Mouse (Mus musculus) embryonic facial prominence, embryonic 14.5 days (tissue): ENCODE measurements around the gene Sdk1. TPM values are rescaled to one million over a fixed set of nuclear protein-coding genes. Genes with fewer than 3 reads are reported as not detected.

ENCODE experiments used
- ATAC-seq: fragments of 200-750 bp; cut with Nextera tagmentation; 2 replicates; pipeline ENCODE4 v1.8.0; 2017; ENCODE audit warnings: low read depth, moderate number of reproducible peaks, moderate TSS enrichment
- DNase-seq: peaks from one replicate; pipeline ENCODE4 v3.0.0-alpha.2; 2015; ENCODE audit warnings: low spot score
- H3K27ac ChIP-seq: fragments of 300-500 bp; sonication (generic); replicated peaks from 2 replicates; pipeline ENCODE4 v1.5.1; 2014; ENCODE audit warnings: low read depth, mild to moderate bottlenecking, low read length, moderate library complexity
- H3K27me3 ChIP-seq: fragments of 300-500 bp; sonication (generic); replicated peaks from 2 replicates; pipeline ENCODE4 v1.6.1; 2014; ENCODE audit warnings: low read length; ENCODE audit not compliant: control insufficient read depth, insufficient read depth
- H3K36me3 ChIP-seq: fragments of 300-500 bp; sonication (generic); 2 replicates; pipeline ENCODE4 v1.6.1; 2014; ENCODE audit warnings: low read length, mixed read lengths; ENCODE audit not compliant: control insufficient read depth, insufficient read depth
- H3K4me1 ChIP-seq: fragments of 300-500 bp; sonication (generic); 2 replicates; pipeline ENCODE4 v1.6.1; 2014; ENCODE audit warnings: antibody characterized with exemption, low read length; ENCODE audit not compliant: control insufficient read depth, insufficient read depth
- H3K4me2 ChIP-seq: fragments of 300-500 bp; sonication (generic); 2 replicates; pipeline ENCODE4 v1.6.1; 2014; ENCODE audit warnings: low read depth, mild to moderate bottlenecking, low read length, moderate library complexity, mixed read lengths
- H3K4me3 ChIP-seq: fragments of 300-500 bp; sonication (generic); 2 replicates; pipeline ENCODE4 v1.5.1; 2014; ENCODE audit warnings: low read depth, mild to moderate bottlenecking, low read length
- H3K9ac ChIP-seq: fragments of 300-500 bp; sonication (generic); 2 replicates; pipeline ENCODE4 v1.6.1; 2014; ENCODE audit warnings: low read depth, mild to moderate bottlenecking, low read length, moderate library complexity, mixed read lengths
- H3K9me3 ChIP-seq: fragments of 300-500 bp; sonication (generic); 2 replicates; pipeline ENCODE4 v1.6.1; 2016; ENCODE audit warnings: low read length; ENCODE audit not compliant: control insufficient read depth
- WGBS: fragments of 180-500 bp; shearing (Covaris S2); extraction: QIAGEN DNeasy Blood & Tissue Kit; methylation state at CpG from one replicate; pipeline ENCODE4 v1.1.7; 2014; 5-methylcytosine and 5-hydroxymethylcytosine counted together
- polyA plus RNA-seq: library from polyadenylated mRNA; unstranded; fragments of >200 nt; fragmentation: Nextera tagmentation; extraction: Ambion mirVana; gene quantifications from 2 replicates; pipeline ENCODE4 v1.2.1, GENCODE M21; 2014

Sdk1 gene
- polyA plus RNA-seq, 1 experiment from 2014 or later, result 2.7 TPM

GRCm38 (mm10) chr5:141916954-141917353, 675.7 kb downstream of the Sdk1 start:
- H3K4me1 ChIP-seq, result no peaks in the 10 kb centered on the region; the same call in 1 of the 2 replicates
- H3K4me3 ChIP-seq, result no peak overlapping the region
- ATAC-seq, result peak; percentile 62
- no peak overlapping the region for H3K4me2 ChIP-seq
- DNase-seq, result peak; percentile 63
- WGBS, result 47% methylated on average over 2 of the region's 2 CpGs
- no peaks in the 10 kb centered on the region for H3K27me3 ChIP-seq
- H3K9me3 ChIP-seq, result no peaks in the 10 kb centered on the region
- no peak overlapping the region for H3K27ac ChIP-seq
- H3K9ac ChIP-seq, result no peak overlapping the region
- H3K36me3 ChIP-seq, result no peaks in the 10 kb centered on the region

GRCm38 (mm10) chr5:141939000-141939399, 697.7 kb downstream of the Sdk1 start:
- H3K27me3 ChIP-seq, result no peaks in the 10 kb centered on the region
- H3K4me2 ChIP-seq, result no peak overlapping the region
- H3K36me3 ChIP-seq, result no peaks in the 10 kb centered on the region
- H3K4me1 ChIP-seq, result no peaks in the 10 kb centered on the region
- no peak overlapping the region for H3K27ac ChIP-seq
- H3K9me3 ChIP-seq, result no peaks in the 10 kb centered on the region
- ATAC-seq (no peak), DNase-seq (peak; percentile 43)
- H3K4me3 ChIP-seq, result no peak overlapping the region
- H3K9ac ChIP-seq, result no peak overlapping the region
- 67% methylated on average over 9 of the region's 9 CpGs for WGBS

GRCm38 (mm10) chr5:141940636-141941035, 699.3 kb downstream of the Sdk1 start:
- Histone ChIP-seq H3K4me2 (no peak overlapping the region), H3K9ac (no peak overlapping the region), H3K4me1 (no peaks in the 10 kb centered on the region), H3K27me3 (no peaks in the 10 kb centered on the region), H3K4me3 (no peak overlapping the region), H3K36me3 (no peaks in the 10 kb centered on the region), H3K27ac (no peak overlapping the region), H3K9me3 (no peaks in the 10 kb centered on the region)
- DNase-seq (no peak), ATAC-seq (no peak)
- 80% methylated on average over 8 of the region's 8 CpGs for WGBS

- DNase-seq (no peak), ATAC-seq (no peak; the same call in 1 of the 2 replicates)
- Histone ChIP-seq H3K36me3 (no peaks in the 10 kb centered on the region), H3K27ac (no peak overlapping the region), H3K9me3 (no peaks in the 10 kb centered on the region), H3K4me3 (no peak overlapping the region), H3K4me1 (no peaks in the 10 kb centered on the region), H3K27me3 (no peaks in the 10 kb centered on the region), H3K9ac (no peak overlapping the region), H3K4me2 (no peak overlapping the region)
- 49% methylated on average over 11 of the region's 11 CpGs for WGBS
Observed at GRCm38 (mm10) chr5:141950791-141951190, 709.5 kb downstream of the Sdk1 start.

GRCm38 (mm10) chr5:141952270-141952669, 711.0 kb downstream of the Sdk1 start:
- Histone ChIP-seq H3K4me1 (no peaks in the 10 kb centered on the region), H3K9me3 (no peaks in the 10 kb centered on the region), H3K4me2 (no peak overlapping the region), H3K9ac (no peak overlapping the region), H3K27me3 (no peaks in the 10 kb centered on the region), H3K4me3 (no peak overlapping the region), H3K36me3 (no peaks in the 10 kb centered on the region), H3K27ac (no peak overlapping the region)
- no peak for ATAC-seq
- no peak for DNase-seq
- 89% methylated on average over 2 of the region's 2 CpGs for WGBS

GRCm38 (mm10) chr5:141952708-141953490, 711.6 kb downstream of the Sdk1 start:
- no peak for ATAC-seq
- no peaks in the 10 kb centered on the region for H3K4me1 ChIP-seq

GRCm38 (mm10) chr5:141971071-141971470, 729.8 kb downstream of the Sdk1 start:
- ATAC-seq, result peak; percentile 47; the same call in 1 of the 2 replicates
- no peak overlapping the region for H3K4me3 ChIP-seq

More at GRCm38 (mm10) chr5:141952708-141953490, 711.6 kb downstream of the Sdk1 start:
- H3K27ac ChIP-seq, result no peak overlapping the region
- H3K4me3 ChIP-seq, result no peak overlapping the region
- no peak overlapping the region for H3K4me2 ChIP-seq
- no peak for DNase-seq
- no peak overlapping the region for H3K9ac ChIP-seq
- H3K36me3 ChIP-seq, result no peaks in the 10 kb centered on the region
- WGBS, result 88% methylated on average over 7 of the region's 7 CpGs
- H3K9me3 ChIP-seq, result no peaks in the 10 kb centered on the region
- no peaks in the 10 kb centered on the region for H3K27me3 ChIP-seq

GRCm38 (mm10) chr5:141979511-141979910, 738.2 kb downstream of the Sdk1 start:
- H3K27me3 ChIP-seq, result no peaks in the 10 kb centered on the region

More at GRCm38 (mm10) chr5:141971071-141971470, 729.8 kb downstream of the Sdk1 start:
- H3K27ac ChIP-seq, result no peak overlapping the region
- no peaks in the 10 kb centered on the region for H3K27me3 ChIP-seq
- H3K36me3 ChIP-seq, result no peaks in the 10 kb centered on the region
- peak; percentile 47 for DNase-seq
- H3K9me3 ChIP-seq, result no peaks in the 10 kb centered on the region
- H3K9ac ChIP-seq, result no peak overlapping the region
- no peaks in the 10 kb centered on the region for H3K4me1 ChIP-seq
- H3K4me2 ChIP-seq, result no peak overlapping the region

GRCm38 (mm10) chr5:141980746-141981145, 739.5 kb downstream of the Sdk1 start:
- Histone ChIP-seq H3K4me1 (no peaks in the 10 kb centered on the region), H3K9ac (no peak overlapping the region), H3K4me3 (no peak overlapping the region), H3K4me2 (no peak overlapping the region), H3K27ac (no peak overlapping the region), H3K27me3 (no peaks in the 10 kb centered on the region), H3K9me3 (no peaks in the 10 kb centered on the region), H3K36me3 (no peaks in the 10 kb centered on the region)
- 73% methylated on average over 6 of the region's 6 CpGs for WGBS
- DNase-seq (no peak), ATAC-seq (no peak)

More at GRCm38 (mm10) chr5:141979511-141979910, 738.2 kb downstream of the Sdk1 start:
- H3K9me3 ChIP-seq, result no peaks in the 10 kb centered on the region
- no peak for DNase-seq
- H3K27ac ChIP-seq, result no peak overlapping the region
- no peak overlapping the region for H3K4me3 ChIP-seq
- no peak for ATAC-seq
- no peak overlapping the region for H3K9ac ChIP-seq
- H3K36me3 ChIP-seq, result no peaks in the 10 kb centered on the region
- H3K4me1 ChIP-seq, result no peaks in the 10 kb centered on the region
- no peak overlapping the region for H3K4me2 ChIP-seq
